Mouse (Mus musculus): Measurements from ENCODE around the gene Insl5. TPM values are rescaled to one million over a fixed set of nuclear protein-coding genes. Genes with fewer than 3 reads are reported as not detected.
A peak's percentile ranks its signal among the peaks of the same experiment; 100 is the strongest.

The Insl5 gene
- polyA plus RNA-seq, 1 experiment from 2014 or later, result not detected

DNA sequence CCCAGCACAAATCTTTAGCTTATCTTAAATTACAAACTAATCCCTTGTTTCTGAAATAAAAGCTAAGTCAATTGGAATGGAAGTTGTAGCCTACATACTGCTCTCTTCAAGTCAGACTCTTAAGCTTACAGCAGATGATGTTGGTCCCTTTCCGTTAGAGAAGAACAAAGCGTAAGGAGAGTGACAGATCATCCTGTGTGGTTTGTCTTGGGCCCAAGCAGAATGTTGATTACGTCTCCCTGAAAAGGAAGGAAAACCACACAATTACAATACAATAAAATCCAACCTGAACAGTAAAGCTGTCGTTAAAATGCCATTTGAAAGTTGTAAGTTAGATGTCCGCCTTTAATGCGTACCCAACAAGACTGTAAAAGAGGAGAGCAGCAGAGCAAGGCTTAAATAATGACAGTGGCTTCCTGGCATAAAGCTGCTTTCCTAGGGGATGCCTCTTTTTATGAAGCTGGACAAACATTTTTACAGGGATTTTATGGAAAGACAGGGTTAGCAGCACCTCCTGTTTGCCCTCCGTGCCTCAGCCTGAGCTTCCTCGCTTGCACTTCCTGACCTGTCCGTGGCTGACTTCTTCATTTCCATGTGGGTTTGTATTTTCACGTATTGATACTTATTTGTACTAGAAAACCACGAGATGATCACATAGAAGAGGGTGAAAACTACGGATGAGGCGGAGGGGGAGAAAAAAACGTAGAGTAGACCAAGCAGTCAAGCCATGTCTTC is 12.6 kb upstream of the Insl5 start:
- H3K4me1 ChIP-seq (replicated peaks; ENCODE audit: control insufficient read depth, insufficient read depth, low read length), result no peaks in the 10 kb centered on the region
- H3K9me3 ChIP-seq (ENCODE audit: control insufficient read depth, low read length), result no peaks in the 10 kb centered on the region
- H3K36me3 ChIP-seq (ENCODE audit: control insufficient read depth, insufficient read depth, low read length), result no peaks in the 10 kb centered on the region
- H3K4me3 ChIP-seq (ENCODE audit: low read depth, low read length), result no peak overlapping the region
- WGBS, result 53% methylated on average over 14 of the region's 14 CpGs
- H3K27ac ChIP-seq (ENCODE audit: low read depth, low read length), result no peak overlapping the region
- H3K4me2 ChIP-seq, result peak overlapping the region; percentile 27
- H3K27me3 ChIP-seq (replicated peaks; ENCODE audit: control insufficient read depth, insufficient read depth, low read length), result no peaks in the 10 kb centered on the region
- no peak for ATAC-seq (replicated peaks; ENCODE audit: low FRiP score)
- no peak for DNase-seq (ENCODE audit: low spot score)
- no peak overlapping the region for H3K9ac ChIP-seq (ENCODE audit: low read depth, low read length)

DNA sequence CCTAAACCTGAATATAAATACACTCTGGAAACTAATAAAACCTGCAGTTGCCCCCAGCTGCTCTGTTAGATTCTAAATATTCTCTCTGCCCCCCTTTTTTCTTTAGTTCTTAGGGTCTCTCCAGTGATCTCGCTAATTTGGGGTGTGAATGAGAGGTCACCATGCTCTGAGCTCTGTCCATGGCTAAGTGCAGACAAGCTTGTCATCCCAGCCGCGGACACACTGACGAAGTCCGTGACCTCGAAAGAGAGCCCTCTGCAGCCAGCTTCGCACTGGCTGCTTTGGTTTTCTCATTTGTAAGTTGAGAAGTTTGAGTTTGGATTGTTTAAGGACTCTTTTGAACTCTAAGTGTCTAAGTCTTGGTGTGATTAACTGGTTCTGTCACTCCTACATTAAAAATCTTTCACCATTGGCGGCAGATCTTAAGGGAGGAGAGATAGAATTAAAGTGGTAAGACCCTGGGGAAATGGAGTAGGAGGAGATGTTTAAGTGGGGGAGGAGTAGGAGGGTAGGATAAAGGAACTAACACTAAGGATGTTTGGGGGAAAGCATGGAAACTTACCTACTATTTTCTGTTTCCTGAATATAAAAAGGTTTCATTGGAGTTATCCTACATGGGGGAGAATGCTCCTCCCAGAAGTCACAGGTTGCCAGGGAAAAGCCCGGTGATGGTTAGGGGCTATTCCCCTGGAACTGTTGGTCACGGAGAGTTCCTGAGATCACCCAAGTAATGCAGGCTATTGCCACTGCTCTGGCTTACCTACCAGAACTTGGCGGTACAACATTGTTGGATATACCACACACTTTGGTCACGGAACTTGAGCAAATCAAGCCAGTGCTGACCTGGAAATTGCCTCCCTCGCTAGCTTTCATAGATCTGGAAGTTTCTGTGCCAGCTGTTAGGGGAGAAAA is 1.8 kb upstream of the Insl5 start:
- no peak overlapping the region for H3K9ac ChIP-seq (ENCODE audit: low read depth, low read length)
- no peaks in the 10 kb centered on the region for H3K4me1 ChIP-seq (replicated peaks; ENCODE audit: control insufficient read depth, insufficient read depth, low read length)
- DNase-seq (ENCODE audit: low spot score) (no peak), ATAC-seq (replicated peaks; ENCODE audit: low FRiP score) (no peak)
- no peaks in the 10 kb centered on the region for H3K27me3 ChIP-seq (replicated peaks; ENCODE audit: control insufficient read depth, insufficient read depth, low read length)
- H3K9me3 ChIP-seq (ENCODE audit: control insufficient read depth, low read length), result no peaks in the 10 kb centered on the region
- H3K4me2 ChIP-seq, result no peak overlapping the region
- 63% methylated on average over 13 of the region's 13 CpGs for WGBS
- no peak overlapping the region for H3K4me3 ChIP-seq (ENCODE audit: low read depth, low read length)
- no peak overlapping the region for H3K27ac ChIP-seq (ENCODE audit: low read depth, low read length)
- no peaks in the 10 kb centered on the region for H3K36me3 ChIP-seq (ENCODE audit: control insufficient read depth, insufficient read depth, low read length)

DNA sequence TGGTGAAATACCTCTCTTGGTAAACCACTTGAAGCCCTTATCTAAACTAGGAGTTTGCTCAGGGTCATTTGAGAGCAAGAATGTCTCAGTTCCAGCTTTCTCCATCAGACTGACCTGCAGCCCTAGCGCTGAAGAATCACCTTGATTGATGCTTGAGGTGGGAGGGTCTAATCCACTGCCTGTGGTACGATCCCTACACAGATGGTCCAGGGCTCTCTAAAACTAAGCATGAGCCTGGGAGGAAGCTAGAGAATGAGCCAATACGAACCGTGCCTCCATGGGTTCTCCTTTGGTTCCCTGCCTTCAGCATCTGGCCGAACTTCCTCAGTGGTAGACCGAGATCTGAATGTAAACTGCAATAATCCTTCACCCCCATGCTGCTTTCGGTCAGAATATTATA is 1.1 kb upstream of the Insl5 start:
- WGBS, result 74% methylated on average over 7 of the region's 7 CpGs
- H3K4me2 ChIP-seq, result no peak overlapping the region

DNA sequence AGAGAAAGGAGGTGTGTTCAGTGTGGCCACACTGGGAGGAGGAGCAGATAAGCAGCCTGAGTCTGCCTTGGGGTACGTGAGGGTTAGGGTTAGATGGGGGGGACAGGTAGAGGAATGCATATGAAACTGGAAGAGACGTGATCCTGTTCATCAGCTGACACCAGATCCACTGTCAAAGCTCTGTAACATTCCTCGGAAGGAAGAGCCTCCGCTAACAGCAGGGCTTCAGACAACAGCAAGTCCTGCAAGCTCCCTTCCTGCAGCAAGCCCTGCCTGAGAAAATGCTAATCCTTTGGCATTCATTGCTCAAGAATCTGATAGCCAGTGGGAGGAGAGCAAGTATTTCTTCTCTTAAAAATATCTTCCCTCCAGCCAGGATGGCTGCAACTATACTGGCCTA is 13.2 kb downstream of the Insl5 start:
- no peaks in the 10 kb centered on the region for H3K27me3 ChIP-seq (replicated peaks; ENCODE audit: control insufficient read depth, insufficient read depth, low read length)
- WGBS, result 19% methylated on average over 4 of the region's 4 CpGs
- H3K27ac ChIP-seq (ENCODE audit: low read depth, low read length), result no peak overlapping the region
- no peak overlapping the region for H3K4me3 ChIP-seq (ENCODE audit: low read depth, low read length)
- no peaks in the 10 kb centered on the region for H3K9me3 ChIP-seq (ENCODE audit: control insufficient read depth, low read length)
- H3K9ac ChIP-seq (ENCODE audit: low read depth, low read length), result no peak overlapping the region
- H3K4me1 ChIP-seq (replicated peaks; ENCODE audit: control insufficient read depth, insufficient read depth, low read length), result no peaks in the 10 kb centered on the region
- ATAC-seq (replicated peaks; ENCODE audit: low FRiP score) (no peak), DNase-seq (ENCODE audit: low spot score) (no peak)
- no peaks in the 10 kb centered on the region for H3K36me3 ChIP-seq (ENCODE audit: control insufficient read depth, insufficient read depth, low read length)
- H3K4me2 ChIP-seq, result no peak overlapping the region

More for the DNA sequence above, 1.1 kb upstream of the Insl5 start:
- Histone ChIP-seq H3K36me3 (ENCODE audit: control insufficient read depth, insufficient read depth, low read length) (no peaks in the 10 kb centered on the region), H3K27me3 (replicated peaks; ENCODE audit: control insufficient read depth, insufficient read depth, low read length) (no peaks in the 10 kb centered on the region), H3K9ac (ENCODE audit: low read depth, low read length) (no peak overlapping the region), H3K9me3 (ENCODE audit: control insufficient read depth, low read length) (no peaks in the 10 kb centered on the region), H3K27ac (ENCODE audit: low read depth, low read length) (no peak overlapping the region), H3K4me3 (ENCODE audit: low read depth, low read length) (no peak overlapping the region), H3K4me1 (replicated peaks; ENCODE audit: control insufficient read depth, insufficient read depth, low read length) (no peaks in the 10 kb centered on the region)
- ATAC-seq (replicated peaks; ENCODE audit: low FRiP score) (no peak), DNase-seq (ENCODE audit: low spot score) (no peak)

DNA sequence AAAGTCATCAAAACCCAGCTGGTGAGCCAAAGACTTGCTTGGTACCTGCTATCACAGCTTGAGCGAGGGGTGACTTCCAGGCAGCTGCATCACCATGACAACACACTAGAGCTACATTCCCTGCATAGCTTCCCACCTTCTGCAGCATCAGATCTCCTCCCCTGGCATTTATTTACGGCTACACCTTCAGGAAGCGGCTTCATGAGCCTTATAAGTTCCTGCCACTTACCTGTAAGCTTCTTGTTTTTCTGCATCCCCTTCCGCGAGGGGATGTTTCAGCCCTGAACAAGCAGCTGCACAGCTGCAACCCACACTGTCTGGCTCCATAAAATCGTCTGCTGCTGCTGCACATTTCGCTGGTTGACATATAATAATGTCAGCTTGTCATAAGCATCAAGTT is 14.8 kb downstream of the Insl5 start:
- Histone ChIP-seq H3K4me2 (no peak overlapping the region), H3K27me3 (replicated peaks; ENCODE audit: control insufficient read depth, insufficient read depth, low read length) (no peaks in the 10 kb centered on the region), H3K4me3 (ENCODE audit: low read depth, low read length) (no peak overlapping the region), H3K36me3 (ENCODE audit: control insufficient read depth, insufficient read depth, low read length) (no peaks in the 10 kb centered on the region), H3K9ac (ENCODE audit: low read depth, low read length) (no peak overlapping the region), H3K27ac (ENCODE audit: low read depth, low read length) (no peak overlapping the region), H3K9me3 (ENCODE audit: control insufficient read depth, low read length) (no peaks in the 10 kb centered on the region), H3K4me1 (replicated peaks; ENCODE audit: control insufficient read depth, insufficient read depth, low read length) (no peaks in the 10 kb centered on the region)
- 52% methylated on average over 7 of the region's 7 CpGs for WGBS
- no peak for DNase-seq (ENCODE audit: low spot score)
- no peak for ATAC-seq (replicated peaks; ENCODE audit: low FRiP score)

DNA sequence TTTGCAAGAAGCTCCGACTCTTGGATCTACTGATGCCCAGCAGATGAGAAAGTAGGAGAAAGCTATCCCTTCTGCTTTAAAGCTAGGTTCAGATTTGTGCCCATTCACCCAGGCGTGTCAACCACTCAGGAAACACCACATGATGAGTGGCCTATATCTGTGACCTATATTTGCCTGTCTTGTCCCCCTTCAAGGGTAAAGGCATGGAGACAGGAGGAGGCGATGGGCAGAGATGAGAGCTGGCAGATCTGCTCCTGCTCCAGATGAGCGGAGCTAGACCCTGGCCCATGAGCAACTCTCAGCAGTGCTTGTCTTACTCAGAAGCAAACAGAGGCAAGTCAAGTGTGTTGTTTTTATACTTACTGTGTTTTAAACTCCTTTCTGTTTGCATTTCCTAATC is 15.9 kb downstream of the Insl5 start:
- ATAC-seq (replicated peaks; ENCODE audit: low FRiP score), result no peak
- WGBS, result 83% methylated on average over 4 of the region's 4 CpGs
- H3K9ac ChIP-seq (ENCODE audit: low read depth, low read length), result no peak overlapping the region

DNA sequence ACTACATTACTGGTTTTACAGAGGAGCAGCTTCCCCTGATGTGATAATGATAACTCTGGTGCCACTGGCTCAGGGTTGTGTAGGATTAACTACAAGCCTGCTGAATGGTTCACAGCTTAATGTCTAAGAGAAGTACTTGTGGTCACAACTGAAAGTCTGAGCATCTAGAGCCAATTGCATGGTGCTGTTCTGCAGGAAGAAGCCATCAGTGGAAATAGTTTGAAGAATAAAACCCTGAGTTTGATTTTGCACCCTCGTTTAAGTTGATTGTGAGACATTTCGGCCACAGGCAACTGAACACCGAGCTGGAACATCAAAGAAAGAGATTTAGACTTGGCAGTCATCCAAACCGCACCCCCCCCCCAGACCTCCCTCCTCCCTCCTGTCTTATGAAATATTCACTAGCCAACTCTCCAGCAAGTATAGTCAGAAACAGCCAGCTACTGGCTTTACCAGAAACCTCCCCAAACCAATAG is 19.7 kb downstream of the Insl5 start:
- 56% methylated on average over 4 of the region's 4 CpGs for WGBS
- Histone ChIP-seq H3K36me3 (ENCODE audit: control insufficient read depth, insufficient read depth, low read length) (no peaks in the 10 kb centered on the region), H3K27me3 (replicated peaks; ENCODE audit: control insufficient read depth, insufficient read depth, low read length) (no peaks in the 10 kb centered on the region), H3K9me3 (ENCODE audit: control insufficient read depth, low read length) (no peaks in the 10 kb centered on the region), H3K4me2 (no peak overlapping the region), H3K27ac (ENCODE audit: low read depth, low read length) (no peak overlapping the region), H3K9ac (ENCODE audit: low read depth, low read length) (no peak overlapping the region), H3K4me3 (ENCODE audit: low read depth, low read length) (no peak overlapping the region), H3K4me1 (replicated peaks; ENCODE audit: control insufficient read depth, insufficient read depth, low read length) (no peaks in the 10 kb centered on the region)
- ATAC-seq (replicated peaks; ENCODE audit: low FRiP score) (no peak), DNase-seq (ENCODE audit: low spot score) (no peak)

More for the DNA sequence above, 15.9 kb downstream of the Insl5 start:
- Histone ChIP-seq H3K4me2 (no peak overlapping the region), H3K27ac (ENCODE audit: low read depth, low read length) (no peak overlapping the region), H3K4me3 (ENCODE audit: low read depth, low read length) (no peak overlapping the region), H3K27me3 (replicated peaks; ENCODE audit: control insufficient read depth, insufficient read depth, low read length) (no peaks in the 10 kb centered on the region), H3K4me1 (replicated peaks; ENCODE audit: control insufficient read depth, insufficient read depth, low read length) (no peaks in the 10 kb centered on the region), H3K9me3 (ENCODE audit: control insufficient read depth, low read length) (no peaks in the 10 kb centered on the region), H3K36me3 (ENCODE audit: control insufficient read depth, insufficient read depth, low read length) (no peaks in the 10 kb centered on the region)
- DNase-seq (ENCODE audit: low spot score), result no peak

DNA sequence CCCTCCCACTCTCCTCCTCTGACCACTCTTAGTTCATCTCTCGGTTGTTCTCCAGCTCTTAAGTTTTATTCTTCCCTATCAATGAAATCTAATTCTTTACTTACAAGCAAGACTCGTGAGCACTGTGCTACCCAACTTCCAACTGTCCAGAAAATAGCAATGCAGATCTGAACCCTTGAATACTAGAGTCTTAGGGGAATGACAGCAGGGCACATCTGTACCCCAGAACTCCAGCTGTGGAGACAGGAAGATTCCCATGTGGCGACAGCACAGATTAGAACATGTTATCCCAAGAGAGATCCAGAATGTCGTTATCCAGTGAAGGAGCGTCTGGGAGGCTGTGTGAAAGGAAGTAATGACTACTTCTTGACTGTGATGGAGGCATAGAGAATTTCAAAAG is 20.4 kb downstream of the Insl5 start:
- WGBS, result 66% methylated on average over 5 of the region's 5 CpGs
- DNase-seq (ENCODE audit: low spot score) (no peak), ATAC-seq (replicated peaks; ENCODE audit: low FRiP score) (no peak)
- Histone ChIP-seq H3K4me1 (replicated peaks; ENCODE audit: control insufficient read depth, insufficient read depth, low read length) (no peaks in the 10 kb centered on the region), H3K27me3 (replicated peaks; ENCODE audit: control insufficient read depth, insufficient read depth, low read length) (no peaks in the 10 kb centered on the region), H3K4me2 (no peak overlapping the region), H3K27ac (ENCODE audit: low read depth, low read length) (no peak overlapping the region), H3K9ac (ENCODE audit: low read depth, low read length) (no peak overlapping the region), H3K4me3 (ENCODE audit: low read depth, low read length) (no peak overlapping the region), H3K36me3 (ENCODE audit: control insufficient read depth, insufficient read depth, low read length) (no peaks in the 10 kb centered on the region), H3K9me3 (ENCODE audit: control insufficient read depth, low read length) (no peaks in the 10 kb centered on the region)

Data from liver, embryonic 11.5 days (tissue).